Mouse (Mus musculus): ENCODE data around the gene Mdh1. TPM values are rescaled to one million over a fixed set of nuclear protein-coding genes. Genes with fewer than 3 reads are reported as not detected.

Mdh1 gene
- polyA plus RNA-seq, 1 experiment from 2014 or later = 427 TPM

- Histone ChIP-seq H3K36me3 (ENCODE audit: control insufficient read depth, insufficient read depth, low read length) (no peaks in the 10 kb centered on the region), H3K9ac (ENCODE audit: low read length) (no peak overlapping the region), H3K9me3 (ENCODE audit: control insufficient read depth, low read length) (no peaks in the 10 kb centered on the region), H3K27me3 (ENCODE audit: control insufficient read depth, insufficient read depth, low read length) (no peaks in the 10 kb centered on the region), H3K27ac (replicated peaks; ENCODE audit: low read depth, low read length) (no peak overlapping the region), H3K4me2 (ENCODE audit: low read depth, severe bottlenecking) (no peak overlapping the region), H3K4me1 (ENCODE audit: control insufficient read depth, insufficient read depth, low read length) (no peaks in the 10 kb centered on the region), H3K4me3 (ENCODE audit: low read depth, low read length) (no peak overlapping the region)
- DNase-seq (ENCODE audit: low spot score) = no peak
- 91% methylated on average over 12 of the region's 12 CpGs for WGBS
- no peak for ATAC-seq (ENCODE audit: insufficient number of reproducible peaks, low FRiP score, low TSS enrichment, low read depth)
Observed at GRCm38 (mm10) chr11:21550222-21551173, 21.7 kb downstream of the Mdh1 start.

GRCm38 (mm10) chr11:21549754-21550153 is 22.4 kb downstream of the Mdh1 start:
- H3K27ac ChIP-seq (replicated peaks; ENCODE audit: low read depth, low read length) = no peak overlapping the region
- H3K4me1 ChIP-seq (ENCODE audit: control insufficient read depth, insufficient read depth, low read length) = no peaks in the 10 kb centered on the region
- WGBS = 91% methylated on average over 4 of the region's 4 CpGs
- no peak for ATAC-seq (ENCODE audit: insufficient number of reproducible peaks, low FRiP score, low TSS enrichment, low read depth)
- no peak overlapping the region for H3K4me2 ChIP-seq (ENCODE audit: low read depth, severe bottlenecking)
- H3K9ac ChIP-seq (ENCODE audit: low read length) = no peak overlapping the region
- H3K36me3 ChIP-seq (ENCODE audit: control insufficient read depth, insufficient read depth, low read length) = no peaks in the 10 kb centered on the region
- no peaks in the 10 kb centered on the region for H3K27me3 ChIP-seq (ENCODE audit: control insufficient read depth, insufficient read depth, low read length)
- no peak overlapping the region for H3K4me3 ChIP-seq (ENCODE audit: low read depth, low read length)
- H3K9me3 ChIP-seq (ENCODE audit: control insufficient read depth, low read length) = no peaks in the 10 kb centered on the region
- no peak for DNase-seq (ENCODE audit: low spot score)

- Histone ChIP-seq H3K9me3 (ENCODE audit: control insufficient read depth, low read length) (no peaks in the 10 kb centered on the region), H3K27ac (replicated peaks; ENCODE audit: low read depth, low read length) (no peak overlapping the region), H3K36me3 (ENCODE audit: control insufficient read depth, insufficient read depth, low read length) (no peaks in the 10 kb centered on the region), H3K4me2 (ENCODE audit: low read depth, severe bottlenecking) (no peak overlapping the region), H3K4me3 (ENCODE audit: low read depth, low read length) (no peak overlapping the region), H3K4me1 (ENCODE audit: control insufficient read depth, insufficient read depth, low read length) (no peaks in the 10 kb centered on the region), H3K9ac (ENCODE audit: low read length) (no peak overlapping the region), H3K27me3 (ENCODE audit: control insufficient read depth, insufficient read depth, low read length) (no peaks in the 10 kb centered on the region)
- no peak for ATAC-seq (ENCODE audit: insufficient number of reproducible peaks, low FRiP score, low TSS enrichment, low read depth)
- 91% methylated on average over 2 of the region's 2 CpGs for WGBS
- DNase-seq (ENCODE audit: low spot score) = no peak
Observed at GRCm38 (mm10) chr11:21549052-21549451, 23.1 kb downstream of the Mdh1 start.

GRCm38 (mm10) chr11:21547518-21547917 is 24.6 kb downstream of the Mdh1 start:
- H3K9me3 ChIP-seq (ENCODE audit: control insufficient read depth, low read length) = no peaks in the 10 kb centered on the region
- H3K9ac ChIP-seq (ENCODE audit: low read length) = no peak overlapping the region
- H3K27ac ChIP-seq (replicated peaks; ENCODE audit: low read depth, low read length) = no peak overlapping the region
- DNase-seq (ENCODE audit: low spot score) (no peak), ATAC-seq (ENCODE audit: insufficient number of reproducible peaks, low FRiP score, low TSS enrichment, low read depth) (no peak)
- no peak overlapping the region for H3K4me2 ChIP-seq (ENCODE audit: low read depth, severe bottlenecking)
- no peaks in the 10 kb centered on the region for H3K4me1 ChIP-seq (ENCODE audit: control insufficient read depth, insufficient read depth, low read length)
- no peaks in the 10 kb centered on the region for H3K27me3 ChIP-seq (ENCODE audit: control insufficient read depth, insufficient read depth, low read length)
- no peak overlapping the region for H3K4me3 ChIP-seq (ENCODE audit: low read depth, low read length)
- H3K36me3 ChIP-seq (ENCODE audit: control insufficient read depth, insufficient read depth, low read length) = no peaks in the 10 kb centered on the region

- no peak overlapping the region for H3K27ac ChIP-seq (replicated peaks; ENCODE audit: low read depth, low read length)
- H3K4me3 ChIP-seq (ENCODE audit: low read depth, low read length) = no peak overlapping the region
- H3K36me3 ChIP-seq (ENCODE audit: control insufficient read depth, insufficient read depth, low read length) = no peaks in the 10 kb centered on the region
- no peaks in the 10 kb centered on the region for H3K4me1 ChIP-seq (ENCODE audit: control insufficient read depth, insufficient read depth, low read length)
- no peaks in the 10 kb centered on the region for H3K27me3 ChIP-seq (ENCODE audit: control insufficient read depth, insufficient read depth, low read length)
- 75% methylated on average over 1 of the region's 1 CpGs for WGBS
- ATAC-seq (ENCODE audit: insufficient number of reproducible peaks, low FRiP score, low TSS enrichment, low read depth) (no peak), DNase-seq (ENCODE audit: low spot score) (no peak)
- no peak overlapping the region for H3K4me2 ChIP-seq (ENCODE audit: low read depth, severe bottlenecking)
- H3K9me3 ChIP-seq (ENCODE audit: control insufficient read depth, low read length) = no peaks in the 10 kb centered on the region
- H3K9ac ChIP-seq (ENCODE audit: low read length) = no peak overlapping the region
Observed at GRCm38 (mm10) chr11:21546671-21547070, 25.5 kb downstream of the Mdh1 start.

- ATAC-seq (ENCODE audit: insufficient number of reproducible peaks, low FRiP score, low TSS enrichment, low read depth) (no peak), DNase-seq (ENCODE audit: low spot score) (no peak)
- Histone ChIP-seq H3K9me3 (ENCODE audit: control insufficient read depth, low read length) (no peaks in the 10 kb centered on the region), H3K4me2 (ENCODE audit: low read depth, severe bottlenecking) (no peak overlapping the region), H3K36me3 (ENCODE audit: control insufficient read depth, insufficient read depth, low read length) (no peaks in the 10 kb centered on the region), H3K4me3 (ENCODE audit: low read depth, low read length) (no peak overlapping the region), H3K27ac (replicated peaks; ENCODE audit: low read depth, low read length) (no peak overlapping the region), H3K27me3 (ENCODE audit: control insufficient read depth, insufficient read depth, low read length) (no peaks in the 10 kb centered on the region), H3K4me1 (ENCODE audit: control insufficient read depth, insufficient read depth, low read length) (no peaks in the 10 kb centered on the region), H3K9ac (ENCODE audit: low read length) (no peak overlapping the region)
Observed at GRCm38 (mm10) chr11:21545951-21546350, 26.2 kb downstream of the Mdh1 start.

GRCm38 (mm10) chr11:21545021-21545420 is 27.1 kb downstream of the Mdh1 start:
- no peak overlapping the region for H3K4me3 ChIP-seq (ENCODE audit: low read depth, low read length)
- no peak overlapping the region for H3K4me2 ChIP-seq (ENCODE audit: low read depth, severe bottlenecking)
- WGBS = 65% methylated on average over 2 of the region's 2 CpGs
- H3K36me3 ChIP-seq (ENCODE audit: control insufficient read depth, insufficient read depth, low read length) = no peaks in the 10 kb centered on the region
- no peak overlapping the region for H3K9ac ChIP-seq (ENCODE audit: low read length)
- H3K27ac ChIP-seq (replicated peaks; ENCODE audit: low read depth, low read length) = no peak overlapping the region
- no peaks in the 10 kb centered on the region for H3K27me3 ChIP-seq (ENCODE audit: control insufficient read depth, insufficient read depth, low read length)
- ATAC-seq (ENCODE audit: insufficient number of reproducible peaks, low FRiP score, low TSS enrichment, low read depth) (no peak), DNase-seq (ENCODE audit: low spot score) (no peak)
- H3K9me3 ChIP-seq (ENCODE audit: control insufficient read depth, low read length) = no peaks in the 10 kb centered on the region
- no peaks in the 10 kb centered on the region for H3K4me1 ChIP-seq (ENCODE audit: control insufficient read depth, insufficient read depth, low read length)

- no peak overlapping the region for H3K9ac ChIP-seq (ENCODE audit: low read length)
- DNase-seq (ENCODE audit: low spot score) (no peak), ATAC-seq (ENCODE audit: insufficient number of reproducible peaks, low FRiP score, low TSS enrichment, low read depth) (no peak)
- H3K27me3 ChIP-seq (ENCODE audit: control insufficient read depth, insufficient read depth, low read length) = no peaks in the 10 kb centered on the region
- no peak overlapping the region for H3K4me3 ChIP-seq (ENCODE audit: low read depth, low read length)
- H3K4me2 ChIP-seq (ENCODE audit: low read depth, severe bottlenecking) = no peak overlapping the region
- 86% methylated on average over 5 of the region's 5 CpGs for WGBS
- no peaks in the 10 kb centered on the region for H3K9me3 ChIP-seq (ENCODE audit: control insufficient read depth, low read length)
- H3K36me3 ChIP-seq (ENCODE audit: control insufficient read depth, insufficient read depth, low read length) = no peaks in the 10 kb centered on the region
- H3K27ac ChIP-seq (replicated peaks; ENCODE audit: low read depth, low read length) = no peak overlapping the region
- H3K4me1 ChIP-seq (ENCODE audit: control insufficient read depth, insufficient read depth, low read length) = no peaks in the 10 kb centered on the region
Observed at GRCm38 (mm10) chr11:21542731-21543130, 29.4 kb downstream of the Mdh1 start.

GRCm38 (mm10) chr11:21540622-21541021 is 31.5 kb downstream of the Mdh1 start:
- 100% methylated on average over 2 of the region's 2 CpGs for WGBS
- Histone ChIP-seq H3K4me3 (ENCODE audit: low read depth, low read length) (no peak overlapping the region), H3K36me3 (ENCODE audit: control insufficient read depth, insufficient read depth, low read length) (no peaks in the 10 kb centered on the region), H3K27ac (replicated peaks; ENCODE audit: low read depth, low read length) (no peak overlapping the region), H3K9ac (ENCODE audit: low read length) (no peak overlapping the region), H3K9me3 (ENCODE audit: control insufficient read depth, low read length) (no peaks in the 10 kb centered on the region), H3K4me1 (ENCODE audit: control insufficient read depth, insufficient read depth, low read length) (no peaks in the 10 kb centered on the region), H3K4me2 (ENCODE audit: low read depth, severe bottlenecking) (no peak overlapping the region), H3K27me3 (ENCODE audit: control insufficient read depth, insufficient read depth, low read length) (no peaks in the 10 kb centered on the region)
- no peak for ATAC-seq (ENCODE audit: insufficient number of reproducible peaks, low FRiP score, low TSS enrichment, low read depth)
- no peak for DNase-seq (ENCODE audit: low spot score)

All from limb, embryonic 11.5 days (tissue).